8 mouse cellular contexts compared by ENCODE assay signal in genomic region chr8:122830349-122831061, GRCm38 (mm10). TPM values are rescaled to one million over a fixed set of nuclear protein-coding genes. Genes with fewer than 3 reads are reported as not detected.
DNase-seq lines count a peak whose midpoint lies in the region; ATAC-seq and TF ChIP-seq lines count a peak whose summit lies in the region.

No protein-coding gene starts in this region.

- TF ChIP-seq CTCF in hindbrain, postnatal 0 days (IDR thresholded peaks at IDR 0.05; ENCODE audit: low read depth): peak; percentile 99

- H3K36me3 ChIP-seq in hindbrain, postnatal 0 days (ENCODE audit: insufficient read depth, low read length): no peaks in the 10 kb centered on the region

- no peaks in the 10 kb centered on the region for H3K4me1 ChIP-seq in hindbrain, postnatal 0 days (ENCODE audit: insufficient read depth, low read length)

- H3K27me3 ChIP-seq in hindbrain, postnatal 0 days (ENCODE audit: insufficient read depth, low read length): no peaks in the 10 kb centered on the region

- peak; percentile 85 for ATAC-seq in hindbrain, postnatal 0 days
- peak; percentile 97 for ATAC-seq in megakaryocyte, adult 5-6 weeks (ENCODE audit: poor library complexity, severe bottlenecking)

- no peak overlapping the region for H3K9ac ChIP-seq in hindbrain, postnatal 0 days (replicated peaks; ENCODE audit: low read length)

- H3K4me2 ChIP-seq in hindbrain, postnatal 0 days (ENCODE audit: low read depth, low read length): no peak overlapping the region

- H3K4me3 ChIP-seq in hindbrain, postnatal 0 days (ENCODE audit: low read length): no peak overlapping the region

- no peak overlapping the region for H3K27ac ChIP-seq in hindbrain, postnatal 0 days

- peak; percentile 93 for DNase-seq in NIH3T3 (ENCODE audit: low read depth)
- peak; percentile 98 to 99 for DNase-seq in cerebellum, postnatal 10 days
- DNase-seq in frontal cortex, postnatal 25 days (ENCODE audit: low spot score in 2 of 2): peak; percentile 96 to 98
- peak; percentile 91 for DNase-seq in hindbrain, postnatal 0 days (ENCODE audit: low spot score)
- DNase-seq in left cerebral cortex, adult 18-20 months (ENCODE audit: low spot score in 2 of 2): peak; percentile 92 to 97
- DNase-seq in right cerebral cortex, adult 2 months (ENCODE audit: low spot score in 2 of 2): peak; percentile 95 to 97
- peak; percentile 74 for DNase-seq in urinary bladder, postnatal 10 days (ENCODE audit: low spot score)

- 40% methylated on average over 8 of the region's 8 CpGs for WGBS in hindbrain, postnatal 0 days

- no peaks in the 10 kb centered on the region for H3K9me3 ChIP-seq in hindbrain, postnatal 0 days (ENCODE audit: low read length)

RNA-seq across cellular contexts. Expression of gene Cdh15, which starts 17.3 kb away (rescaled TPM):
- 0.72 and 0.84 TPM in 2 replicates for total RNA-seq in hindbrain, postnatal 0 days (2014; rRNA removed)
- polyA plus RNA-seq in hindbrain, postnatal 0 days (2015; fragmentation: Nextera tagmentation; extraction: Ambion mirVana): 2.3 and 2.4 TPM in 2 replicates
- under 1 TPM; 0.63 to 0.79 TPM for total RNA-seq in left cerebral cortex, adult 18-20 months (2021)
- total RNA-seq in megakaryocyte, adult 5-6 weeks (2015): not detected in 2 replicates
- not detected in 2 replicates for total RNA-seq in megakaryocyte, adult 5-6 weeks (2017)

RNA-seq across cellular contexts. Expression of gene Acsf3, which starts 55.2 kb away (rescaled TPM):
- 19.9 and 22.3 TPM in 2 replicates for total RNA-seq in hindbrain, postnatal 0 days (2014; rRNA removed)
- 18.6 and 20.6 TPM in 2 replicates for polyA plus RNA-seq in hindbrain, postnatal 0 days (2015; fragmentation: Nextera tagmentation; extraction: Ambion mirVana)
- total RNA-seq in left cerebral cortex, adult 18-20 months (2021): 10 to 100 TPM; 18.2 to 21.9 TPM
- 4.3 and 5.0 TPM in 2 replicates for total RNA-seq in megakaryocyte, adult 5-6 weeks (2015)
- 3.9 and 5.9 TPM in 2 replicates for total RNA-seq in megakaryocyte, adult 5-6 weeks (2017)
